Mouse (Mus musculus) heart, adult 2 months (tissue): Measurements from ENCODE around the gene Ptchd1. TPM values are rescaled to one million over a fixed set of nuclear protein-coding genes. Genes with fewer than 3 reads are reported as not detected.
A peak's percentile ranks its signal among the peaks of the same experiment; 100 is the strongest.

Source experiments
- DNase-seq, 2 experiments: peaks; one replicate each; pipeline ENCODE4 v3.0.0; 2021
- H3K27ac ChIP-seq: fragments of 200-600 bp; 2 replicates; pipeline ENCODE4 v1.8.1; 2022
- H3K27me3 ChIP-seq: fragments of 200-500 bp; 2 replicates; pipeline ENCODE4 v1.6.1; 2012; ENCODE audit warnings: mild to moderate bottlenecking, low read length, inconsistent platforms, mixed read lengths; ENCODE audit not compliant: control insufficient read depth, insufficient read depth
- H3K36me3 ChIP-seq: fragments of 200-500 bp; 2 replicates; pipeline ENCODE4 v1.6.1; 2012; ENCODE audit warnings: low read length, inconsistent platforms; ENCODE audit not compliant: control insufficient read depth, insufficient read depth
- H3K4me1 ChIP-seq: fragments of 200-500 bp; 2 replicates; pipeline ENCODE4 v1.6.1; 2011; ENCODE audit warnings: low read length; ENCODE audit not compliant: control insufficient read depth, insufficient read depth
- H3K4me3 ChIP-seq: fragments of 200-600 bp; 2 replicates; pipeline ENCODE4 v1.8.1; 2022
- H3K79me2 ChIP-seq: fragments of 200-500 bp; replicated peaks from 2 replicates; pipeline ENCODE4 v1.6.1; 2012; ENCODE audit warnings: mild to moderate bottlenecking, inconsistent platforms, low read length, moderate library complexity, mixed read lengths; ENCODE audit not compliant: control insufficient read depth, insufficient read depth
- H3K9ac ChIP-seq: fragments of 200-500 bp; 2 replicates; pipeline ENCODE4 v1.6.1; 2012; ENCODE audit warnings: low read depth, mild to moderate bottlenecking, control low read depth, inconsistent platforms, low read length, mixed read lengths
- CTCF ChIP-seq: fragments of 200-600 bp; IDR thresholded peaks from 2 replicates; pipeline ENCODE4 v1.8.1; 2022; ENCODE audit warnings: antibody characterized with exemption, mild to moderate bottlenecking, moderate library complexity
- EP300 ChIP-seq: fragments of 200-500 bp; IDR thresholded peaks from 2 replicates; pipeline ENCODE4 v1.6.1; 2011; ENCODE audit warnings: low read depth, low read length, control low read depth; ENCODE audit not compliant: insufficient read depth
- POLR2A ChIP-seq: fragments of 200-500 bp; IDR thresholded peaks from 2 replicates; pipeline ENCODE4 v1.6.1; 2011; ENCODE audit warnings: mild to moderate bottlenecking, low read depth, low read length, control low read depth; ENCODE audit not compliant: insufficient read depth
- WGBS: fragments of 180-500 bp; shearing (Covaris S2); methylation state at CpG from one replicate; pipeline ENCODE4 v1.1.7; 2018; 5-methylcytosine and 5-hydroxymethylcytosine counted together
- intact Hi-C: fragments of 180-260 bp; cut with DNase I; formaldehyde crosslinking; loops from one replicate; pipeline ENCODE4 v1.15.1; 2025
- polyA plus RNA-seq: library from polyadenylated mRNA; depleted of rRNA; stranded (reverse); fragments of >200 nt; gene quantifications from 2 replicates; pipeline ENCODE4 v1.2.3, GENCODE M21; 2012
- total RNA-seq, 2 experiments: library from RNA; stranded (reverse); gene quantifications; 2 replicates each; pipeline ENCODE4 v1.2.3; 2021

Gene Ptchd1
- total and polyA plus RNA-seq, 3 experiments = 0.04 to 0.26 TPM; not detected in 1

DNA sequence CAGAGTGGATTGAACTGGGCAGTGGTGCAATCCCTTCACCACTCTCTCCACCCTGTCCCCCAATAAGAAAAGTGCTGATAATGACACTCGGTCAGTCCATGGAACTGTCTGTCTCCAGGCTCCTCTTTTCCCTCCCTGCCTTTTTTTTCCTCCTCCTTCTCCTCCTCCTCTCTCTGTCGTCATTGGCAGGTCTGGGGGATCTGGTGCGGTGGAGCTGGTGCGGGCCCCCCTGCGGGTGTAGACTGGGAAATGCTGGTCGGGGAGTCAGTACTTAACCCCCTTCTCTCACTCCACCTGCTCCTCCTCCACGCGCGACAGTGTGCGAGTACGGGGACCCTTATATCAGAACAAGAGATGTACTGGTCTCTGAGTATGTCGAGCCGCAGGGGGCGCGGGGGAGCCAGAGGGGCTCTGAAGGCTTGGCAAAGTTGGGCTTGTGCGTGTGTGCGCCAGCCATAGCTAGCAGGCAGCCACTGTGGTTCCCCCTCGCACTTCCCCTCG lies 777 bp upstream of the Ptchd1 start, which contains the start of gene Gm15155:
Gene Gm15155, plus strand, starts transcription at position 401 of the 501 bp plus-strand sequence.
- no peaks in the 10 kb centered on the region for H3K36me3 ChIP-seq
- TF ChIP-seq EP300 (no peak), CTCF (no peak), POLR2A (no peak)
- no peak within 1 kb of the TSS for H3K27ac ChIP-seq
- no peaks in the 10 kb centered on the region for H3K4me1 ChIP-seq
- H3K9ac ChIP-seq = no peak within 1 kb of the TSS
- DNase-seq = peak in 1 of 2 experiments; percentile 15
- WGBS = 20% methylated on average over 19 of the region's 19 CpGs
- intact Hi-C loops = no loop called here
- no peak within 1 kb of the TSS for H3K4me3 ChIP-seq
- no peaks in the 10 kb centered on the region for H3K27me3 ChIP-seq
- no peaks in the 10 kb centered on the region for H3K79me2 ChIP-seq

DNA sequence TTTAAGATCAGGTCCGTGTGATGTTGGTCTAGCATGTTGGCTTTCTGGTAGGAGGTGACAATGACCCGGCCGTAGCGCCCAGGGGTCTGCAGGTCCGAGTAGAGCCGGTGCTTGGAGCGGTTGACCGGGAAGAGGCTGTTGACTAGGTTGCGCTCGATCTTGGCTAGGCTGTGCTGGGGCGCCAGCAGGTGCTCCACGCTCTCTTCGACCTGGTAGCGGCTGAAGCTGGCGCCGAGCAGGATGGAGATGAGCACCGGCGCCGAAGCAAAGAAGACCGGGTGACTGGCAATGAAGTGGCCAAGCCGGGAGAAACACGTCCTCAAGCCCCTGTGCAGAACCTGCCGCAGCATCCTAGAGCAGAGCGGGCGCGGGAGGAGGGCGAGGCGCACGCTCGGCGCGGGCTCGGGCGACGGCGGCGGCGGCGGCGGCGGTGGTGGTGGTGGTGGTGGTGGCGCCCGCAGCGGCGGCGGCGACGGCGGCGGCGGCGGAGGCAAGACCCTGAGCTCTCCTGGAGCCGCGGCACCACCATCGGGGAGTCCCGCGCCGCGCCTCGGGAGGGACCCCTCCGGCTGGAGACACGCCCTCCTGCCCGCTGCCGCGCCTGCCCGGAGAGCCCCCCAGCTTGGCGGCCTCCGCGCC lies 534 bp downstream of the Ptchd1 start:
- intact Hi-C loops = no loop called here
- H3K27me3 ChIP-seq = no peaks in the 10 kb centered on the region
- DNase-seq = peak in 1 of 2 experiments; percentile 15
- H3K4me1 ChIP-seq = no peaks in the 10 kb centered on the region
- no peaks in the 10 kb centered on the region for H3K36me3 ChIP-seq
- H3K4me3 ChIP-seq = no peak overlapping the region
- H3K27ac ChIP-seq = no peak overlapping the region
- TF ChIP-seq POLR2A = no peak
- TF ChIP-seq EP300 = no peak
- TF ChIP-seq CTCF = no peak
- WGBS = 16% methylated on average over 41 of the region's 69 CpGs
- no peaks in the 10 kb centered on the region for H3K79me2 ChIP-seq
- no peak overlapping the region for H3K9ac ChIP-seq

DNA sequence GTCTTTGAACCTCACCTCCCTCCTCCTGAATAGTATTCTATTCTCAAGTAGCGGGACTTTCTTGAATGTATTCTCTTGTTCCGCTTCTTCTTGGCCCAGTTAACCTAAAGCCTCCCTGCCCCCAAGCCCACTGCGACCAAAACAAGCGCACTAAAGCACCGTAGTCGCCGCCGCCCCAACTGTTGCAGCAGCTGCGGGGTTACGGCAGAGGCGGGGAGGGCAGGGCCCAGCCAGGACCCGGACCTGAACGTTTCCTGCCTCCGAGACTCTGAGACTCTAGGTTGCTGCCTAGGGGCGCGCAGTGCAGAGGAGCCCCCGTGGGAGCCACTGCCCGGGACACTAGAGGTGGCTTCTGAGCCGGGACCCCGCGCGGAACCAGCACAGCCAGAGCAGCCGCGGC lies 1.1 kb downstream of the Ptchd1 start:
- TF ChIP-seq POLR2A (no peak), EP300 (no peak), CTCF (no peak)
- Histone ChIP-seq H3K36me3 (no peaks in the 10 kb centered on the region), H3K4me1 (no peaks in the 10 kb centered on the region), H3K79me2 (no peaks in the 10 kb centered on the region), H3K27me3 (no peaks in the 10 kb centered on the region), H3K4me3 (no peak overlapping the region), H3K9ac (no peak overlapping the region), H3K27ac (no peak overlapping the region)
- DNase-seq = no peak
- 15% methylated on average over 24 of the region's 24 CpGs for whole genome bisulfite sequencing
- intact Hi-C loops = no loop called here

DNA sequence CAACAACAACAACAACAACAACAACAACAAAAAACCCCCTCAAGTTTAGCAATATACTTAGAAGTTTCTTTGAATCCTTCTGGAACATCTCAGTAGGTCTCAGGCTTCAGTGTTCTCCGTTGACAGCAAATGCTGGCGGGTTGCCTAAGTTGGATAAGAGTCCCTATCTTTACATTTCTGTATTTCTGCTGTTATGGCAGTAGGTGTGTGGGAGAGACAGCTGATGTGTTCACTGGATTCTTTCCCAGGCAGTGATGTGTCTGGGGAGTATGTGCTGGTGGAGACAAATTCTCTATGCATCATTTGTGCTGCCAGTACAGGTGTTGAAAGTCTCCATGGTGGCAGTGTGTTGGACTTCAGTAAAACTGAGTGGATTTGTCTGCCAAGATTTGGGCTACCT lies 22.4 kb downstream of the Ptchd1 start:
- Histone ChIP-seq H3K27ac (no peak overlapping the region), H3K4me1 (no peaks in the 10 kb centered on the region), H3K79me2 (no peaks in the 10 kb centered on the region), H3K36me3 (no peaks in the 10 kb centered on the region), H3K27me3 (no peaks in the 10 kb centered on the region), H3K9ac (no peak overlapping the region), H3K4me3 (no peak overlapping the region)
- TF ChIP-seq CTCF (no peak), POLR2A (no peak), EP300 (no peak)
- WGBS = 52% methylated on average over 2 of the region's 2 CpGs
- intact Hi-C loops = no loop called here
- DNase-seq = no peak

DNA sequence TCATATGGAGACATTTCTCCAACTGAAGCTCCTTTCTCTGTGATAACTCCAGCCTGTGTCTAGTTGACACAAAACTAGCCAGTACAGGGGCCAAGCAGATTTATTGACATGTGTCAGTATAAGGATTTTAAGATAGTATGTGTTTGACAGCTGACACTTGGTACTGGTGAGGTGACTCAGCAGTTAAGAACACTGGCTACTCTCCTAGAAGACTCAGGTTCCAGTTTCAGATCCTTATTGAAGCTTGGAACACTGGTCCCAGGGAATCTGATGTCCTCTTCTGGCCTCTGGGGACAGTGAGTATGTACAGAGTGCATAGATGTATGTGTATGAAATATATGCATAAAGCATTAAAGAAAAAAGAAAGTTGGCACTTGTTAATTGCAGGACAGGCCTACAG lies 27.2 kb downstream of the Ptchd1 start:
- intact Hi-C loops = no loop called here
- TF ChIP-seq POLR2A (no peak), CTCF (no peak), EP300 (no peak)
- no peak overlapping the region for H3K9ac ChIP-seq
- H3K27ac ChIP-seq = no peak overlapping the region
- H3K4me1 ChIP-seq = no peaks in the 10 kb centered on the region
- H3K36me3 ChIP-seq = no peaks in the 10 kb centered on the region
- no peak for DNase-seq
- H3K4me3 ChIP-seq = no peak overlapping the region
- no peaks in the 10 kb centered on the region for H3K27me3 ChIP-seq
- no peaks in the 10 kb centered on the region for H3K79me2 ChIP-seq

DNA sequence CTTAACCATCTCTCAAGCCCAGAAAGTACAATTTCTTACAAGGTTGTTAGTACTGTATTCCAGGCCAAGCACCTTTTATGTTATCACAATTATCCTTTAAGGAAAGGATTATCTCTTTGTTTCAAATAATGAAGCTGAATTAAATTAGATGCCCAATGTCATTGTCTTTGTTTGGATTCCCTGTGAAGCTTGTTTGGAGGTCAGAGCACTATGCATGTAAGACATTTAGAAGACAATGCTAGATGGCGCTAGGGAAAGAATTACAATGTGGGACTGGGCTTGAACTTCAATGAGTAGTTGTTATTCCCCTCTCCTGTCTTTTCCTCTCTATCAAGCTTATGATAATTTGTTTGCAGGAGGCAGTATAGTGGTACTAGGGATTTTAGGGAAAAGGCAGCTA lies 28.9 kb downstream of the Ptchd1 start:
- H3K4me3 ChIP-seq = no peak overlapping the region
- no peaks in the 10 kb centered on the region for H3K4me1 ChIP-seq
- no peaks in the 10 kb centered on the region for H3K36me3 ChIP-seq
- H3K9ac ChIP-seq = no peak overlapping the region
- DNase-seq = no peak
- 66% methylated on average over 1 of the region's 1 CpGs for WGBS
- TF ChIP-seq CTCF (no peak), EP300 (no peak), POLR2A (no peak)
- H3K27ac ChIP-seq = no peak overlapping the region
- no peaks in the 10 kb centered on the region for H3K79me2 ChIP-seq
- intact Hi-C loops = no loop called here
- no peaks in the 10 kb centered on the region for H3K27me3 ChIP-seq
